Mouse (Mus musculus) T-helper 2 cell (primary cell): ENCODE data around the gene Slc25a5.

Experiments
- in situ Hi-C: fragments of 300-600 bp; cut with MboI, MseI; formaldehyde crosslinking; loops from one replicate; pipeline ENCODE4 v1.15.1; 2025; ENCODE audit warnings: high pct_unique_total_duplicates

Gene Slc25a5

GRCm38 (mm10) chrX:36799131-36799879 is 3.9 kb downstream of the Slc25a5 start:
- in situ Hi-C loops, result no loop called here

- in situ Hi-C loops, result no loop called here
Measured at GRCm38 (mm10) chrX:36803189-36803588, 7.7 kb downstream of the Slc25a5 start.

GRCm38 (mm10) chrX:36804196-36804595 is 8.7 kb downstream of the Slc25a5 start:
- in situ Hi-C loops, result no loop called here

GRCm38 (mm10) chrX:36805466-36806235 is 10.2 kb downstream of the Slc25a5 start:
- in situ Hi-C loops, result no loop called here

- in situ Hi-C loops, result no loop called here
Measured at GRCm38 (mm10) chrX:36807360-36808317, 12.2 kb downstream of the Slc25a5 start.

- in situ Hi-C loops, result no loop called here
Measured at GRCm38 (mm10) chrX:36808318-36808683, 12.8 kb downstream of the Slc25a5 start.

GRCm38 (mm10) chrX:36811377-36811776 is 15.9 kb downstream of the Slc25a5 start:
- in situ Hi-C loops, result loop anchor here (5.0 kb wide), 1 partner anchor 49 kb away; no protein-coding TSS in a partner anchor

GRCm38 (mm10) chrX:36814161-36814836 is 18.8 kb downstream of the Slc25a5 start:
- in situ Hi-C loops, result loop anchor here (5.0 kb wide), 1 partner anchor 52 kb away; no protein-coding TSS in a partner anchor

- in situ Hi-C loops, result no loop called here
Measured at GRCm38 (mm10) chrX:36815022-36815421, 19.6 kb downstream of the Slc25a5 start.

- in situ Hi-C loops, result no loop called here
Measured at GRCm38 (mm10) chrX:36815439-36815838, 20.0 kb downstream of the Slc25a5 start.

- in situ Hi-C loops, result no loop called here
Measured at GRCm38 (mm10) chrX:36816368-36816899, 21.0 kb downstream of the Slc25a5 start.

- in situ Hi-C loops, result no loop called here
Measured at GRCm38 (mm10) chrX:36816953-36817441, 21.5 kb downstream of the Slc25a5 start.

GRCm38 (mm10) chrX:36819575-36819974 is 24.1 kb downstream of the Slc25a5 start:
- in situ Hi-C loops, result no loop called here

- in situ Hi-C loops, result no loop called here
Measured at GRCm38 (mm10) chrX:36820201-36820600, 24.8 kb downstream of the Slc25a5 start.

GRCm38 (mm10) chrX:36823932-36824711 is 28.7 kb downstream of the Slc25a5 start:
- in situ Hi-C loops, result no loop called here

- in situ Hi-C loops, result no loop called here
Measured at GRCm38 (mm10) chrX:36825032-36825431, 29.6 kb downstream of the Slc25a5 start.

- in situ Hi-C loops, result no loop called here
Measured at GRCm38 (mm10) chrX:36826873-36827272, 31.4 kb downstream of the Slc25a5 start.

- in situ Hi-C loops, result no loop called here
Measured at GRCm38 (mm10) chrX:36830271-36830670, 34.8 kb downstream of the Slc25a5 start.

GRCm38 (mm10) chrX:36831632-36832031 is 36.2 kb downstream of the Slc25a5 start:
- in situ Hi-C loops, result no loop called here
